Mouse (Mus musculus): ENCODE data around the gene Ppa1.

GRCm38 (mm10) chr10:61624771-61625170 is 23.6 kb upstream of the Ppa1 start:
- TF ChIP-seq ZNF384 (IDR thresholded peaks at IDR 0.05; ENCODE audit: low read depth, low read length) (no peak), POLR2A (IDR thresholded peaks at IDR 0.05; ENCODE audit: low read depth, low read length) (no peak), MAX (IDR thresholded peaks at IDR 0.05; ENCODE audit: low read length) (no peak), ZMIZ1 (IDR thresholded peaks at IDR 0.05; ENCODE audit: low read depth, low read length) (no peak), KAT2A (IDR thresholded peaks at IDR 0.05; ENCODE audit: insufficient replicate concordance, low read length) (no peak), CTCF (conservative IDR thresholded peaks at IDR 0.05 in 1 of 2, IDR thresholded peaks at IDR 0.05 in 1 of 2; ENCODE audit: low read depth in 2 of 2, low read length in 2 of 2) (no peak), EP300 (IDR thresholded peaks at IDR 0.05; ENCODE audit: low read length) (no peak), TCF12 (IDR thresholded peaks at IDR 0.05; ENCODE audit: low read depth, low read length) (no peak), GABPA (IDR thresholded peaks at IDR 0.05; ENCODE audit: insufficient replicate concordance, low read depth, low read length) (no peak), TBP (conservative IDR thresholded peaks at IDR 0.05; ENCODE audit: low read depth, low read length) (no peak), USF2 (conservative IDR thresholded peaks at IDR 0.05; ENCODE audit: low read depth, low read length) (no peak)

Measured in CH12.LX (cell line).